Mouse (Mus musculus): ENCODE data around the gene Icam4.
"Not testable (repeated sequence)": the region's sequence is repeated elsewhere in the genome, so short reads cannot be mapped to it uniquely, and the experiment has no call there.

The Icam4 gene

DNA sequence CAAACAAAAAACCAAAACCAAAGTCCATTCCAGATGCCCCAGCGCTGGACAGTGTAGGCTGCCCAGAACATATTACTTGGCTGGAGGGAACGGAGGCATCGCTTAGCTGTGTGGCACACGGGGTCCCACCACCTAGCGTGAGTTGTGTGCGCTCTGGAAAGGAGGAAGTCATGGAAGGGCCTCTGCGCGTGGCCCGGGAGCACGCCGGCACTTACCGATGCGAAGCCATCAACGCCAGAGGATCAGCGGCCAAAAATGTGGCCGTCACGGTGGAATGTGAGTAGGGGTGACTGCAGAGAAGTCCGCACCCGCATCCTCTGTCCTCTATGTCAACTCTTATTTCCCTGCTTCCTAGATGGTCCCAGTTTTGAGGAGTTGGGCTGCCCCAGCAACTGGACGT is 7.0 kb downstream of the Icam4 start:
- DNase-seq (ENCODE audit: low read depth, low spot score) = no peak
- H3K36me3 ChIP-seq (ENCODE audit: control insufficient read depth, insufficient read depth, low read length, poor library complexity, severe bottlenecking) = no peaks in the 10 kb centered on the region; the same call in 1 of the 2 replicates
- no peaks in the 10 kb centered on the region; the same call in 1 of the 2 replicates for H3K27me3 ChIP-seq (ENCODE audit: control insufficient read depth, insufficient read depth, low read length, poor library complexity, severe bottlenecking)

DNA sequence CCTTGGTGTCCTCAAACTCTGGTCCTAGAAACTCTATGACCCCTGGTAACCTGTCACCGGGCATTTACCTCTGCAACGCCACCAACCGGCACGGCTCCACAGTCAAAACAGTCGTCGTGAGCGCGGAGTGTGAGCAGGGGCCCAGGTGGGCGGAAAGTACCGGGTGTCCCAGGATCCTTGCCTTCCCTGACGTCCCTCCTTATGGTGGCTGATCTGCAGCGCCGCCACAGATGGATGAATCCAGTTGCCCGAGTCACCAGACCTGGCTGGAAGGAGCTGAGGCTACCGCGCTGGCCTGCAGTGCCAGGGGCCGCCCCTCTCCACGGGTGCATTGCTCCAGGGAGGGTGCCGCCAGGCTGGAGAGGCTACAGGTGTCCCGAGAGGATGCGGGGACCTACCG is 7.5 kb downstream of the Icam4 start:
- H3K36me3 ChIP-seq (ENCODE audit: control insufficient read depth, insufficient read depth, low read length, poor library complexity, severe bottlenecking) = no peaks in the 10 kb centered on the region; the same call in 1 of the 2 replicates
- H3K27me3 ChIP-seq (ENCODE audit: control insufficient read depth, insufficient read depth, low read length, poor library complexity, severe bottlenecking) = no peaks in the 10 kb centered on the region; the same call in 1 of the 2 replicates
- no peak for DNase-seq (ENCODE audit: low read depth, low spot score)

DNA sequence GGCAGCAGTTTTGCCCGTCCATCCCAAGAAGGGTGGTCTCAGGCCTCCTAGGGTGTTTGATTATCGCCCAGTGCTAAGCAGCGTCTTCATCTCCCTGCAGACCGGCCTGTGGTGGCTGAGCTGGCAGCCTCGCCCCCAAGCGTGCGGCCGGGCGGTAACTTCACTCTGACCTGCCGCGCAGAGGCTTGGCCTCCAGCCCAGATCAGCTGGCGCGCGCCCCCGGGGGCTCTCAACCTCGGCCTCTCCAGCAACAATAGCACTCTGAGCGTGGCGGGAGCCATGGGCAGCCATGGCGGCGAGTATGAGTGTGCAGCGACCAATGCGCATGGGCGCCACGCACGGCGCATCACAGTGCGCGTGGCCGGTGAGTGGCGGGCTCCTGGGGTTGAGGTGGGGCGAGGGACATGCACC is 8.3 kb downstream of the Icam4 start:
- Histone ChIP-seq H3K36me3 (ENCODE audit: control insufficient read depth, insufficient read depth, low read length, poor library complexity, severe bottlenecking) (no peaks in the 10 kb centered on the region; the same call in 1 of the 2 replicates), H3K27me3 (ENCODE audit: control insufficient read depth, insufficient read depth, low read length, poor library complexity, severe bottlenecking) (no peaks in the 10 kb centered on the region; the same call in 1 of the 2 replicates)
- no peak for DNase-seq (ENCODE audit: low read depth, low spot score)

DNA sequence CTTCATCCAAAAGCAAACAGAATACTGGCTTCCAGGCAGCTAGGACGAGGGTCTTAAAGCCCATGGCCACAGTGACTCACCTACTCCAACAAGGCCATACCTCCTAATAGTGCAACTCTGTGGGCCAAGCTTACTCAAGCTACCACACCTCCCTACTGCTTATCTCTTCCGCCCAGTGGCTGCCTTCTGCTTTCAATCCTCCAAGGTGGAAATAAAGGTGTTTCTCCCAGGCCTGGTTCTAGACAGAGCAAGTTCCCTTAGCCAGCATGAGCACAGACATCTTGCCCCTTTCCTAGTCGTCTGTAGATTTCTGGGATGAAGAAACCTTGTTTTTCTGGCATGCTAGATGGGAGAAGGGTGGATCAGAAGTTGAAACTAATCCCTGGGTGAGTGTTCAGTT is 10.6 kb downstream of the Icam4 start:
- Histone ChIP-seq H3K36me3 (ENCODE audit: control insufficient read depth, insufficient read depth, low read length, poor library complexity, severe bottlenecking) (no peaks in the 10 kb centered on the region; the same call in 1 of the 2 replicates), H3K27me3 (ENCODE audit: control insufficient read depth, insufficient read depth, low read length, poor library complexity, severe bottlenecking) (no peaks in the 10 kb centered on the region; the same call in 1 of the 2 replicates)
- no peak for DNase-seq (ENCODE audit: low read depth, low spot score)

DNA sequence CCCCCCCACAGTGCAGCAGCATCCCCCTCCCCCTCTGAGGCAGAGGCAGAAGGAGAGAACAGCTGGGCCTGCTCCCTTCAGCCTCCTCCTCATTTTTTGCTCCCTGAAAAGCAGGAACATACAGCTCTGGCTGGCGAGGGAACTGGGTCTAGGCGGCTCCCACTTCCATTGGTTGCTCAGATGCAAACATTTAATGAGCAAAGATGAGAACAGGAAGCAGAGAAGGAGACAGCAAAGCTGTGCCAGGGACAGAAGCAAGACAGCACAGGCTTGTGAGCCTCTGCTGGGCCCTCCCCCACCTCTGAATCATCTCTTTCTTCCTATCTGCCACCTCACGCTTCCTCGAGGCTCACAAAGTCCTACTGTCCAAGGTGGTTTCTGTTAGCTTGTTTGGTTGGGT is 12.1 kb downstream of the Icam4 start:
- no peak for DNase-seq (ENCODE audit: low read depth, low spot score)
- Histone ChIP-seq H3K36me3 (ENCODE audit: control insufficient read depth, insufficient read depth, low read length, poor library complexity, severe bottlenecking) (no peaks in the 10 kb centered on the region; the same call in 1 of the 2 replicates), H3K27me3 (ENCODE audit: control insufficient read depth, insufficient read depth, low read length, poor library complexity, severe bottlenecking) (no peaks in the 10 kb centered on the region)

DNA sequence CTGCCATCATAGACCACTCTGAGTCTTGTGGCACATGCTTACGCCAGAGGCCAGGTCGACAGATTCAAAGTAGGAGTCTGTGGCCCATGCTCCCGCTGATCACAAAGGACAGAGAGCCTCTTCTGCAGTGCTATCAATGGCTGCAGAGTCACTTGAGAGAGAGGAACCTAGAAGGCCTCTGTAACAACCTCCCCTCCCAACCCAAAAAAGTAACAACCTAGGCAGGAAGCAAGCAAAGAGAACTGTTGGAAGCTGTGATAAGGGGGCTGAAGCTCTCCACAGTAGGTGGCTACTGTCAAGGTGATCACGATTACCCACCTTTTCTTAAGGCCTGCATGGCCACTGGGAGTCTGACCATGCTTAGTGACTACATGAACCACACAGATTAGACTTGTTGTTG is 14.4 kb downstream of the Icam4 start:
- no peaks in the 10 kb centered on the region for H3K27me3 ChIP-seq (ENCODE audit: control insufficient read depth, insufficient read depth, low read length, poor library complexity, severe bottlenecking)
- DNase-seq (ENCODE audit: low read depth, low spot score) = no peak
- no peaks in the 10 kb centered on the region for H3K36me3 ChIP-seq (ENCODE audit: control insufficient read depth, insufficient read depth, low read length, poor library complexity, severe bottlenecking)

DNA sequence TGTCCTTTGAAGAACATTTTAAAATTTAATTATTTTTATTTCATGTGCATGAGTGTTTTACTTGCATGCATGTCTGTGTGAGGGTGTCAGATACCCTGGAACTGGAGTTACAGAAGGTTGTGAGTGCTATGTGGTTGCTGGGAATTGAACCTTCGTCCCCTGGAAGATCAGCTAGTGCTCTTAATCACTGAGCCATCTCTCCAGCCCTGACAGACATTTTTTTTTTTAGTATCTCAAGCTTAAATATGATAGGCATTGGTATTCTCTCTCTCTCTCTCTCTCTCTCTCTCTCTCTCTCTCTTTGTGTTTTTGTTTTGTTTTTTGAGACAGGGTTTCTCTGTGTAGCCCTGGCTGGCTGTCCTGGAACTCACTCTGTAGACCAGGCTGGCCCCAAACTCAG is 15.6 kb downstream of the Icam4 start:
- H3K27me3 ChIP-seq (ENCODE audit: control insufficient read depth, insufficient read depth, low read length, poor library complexity, severe bottlenecking); DNase-seq (ENCODE audit: low read depth, low spot score); H3K36me3 ChIP-seq (ENCODE audit: control insufficient read depth, insufficient read depth, low read length, poor library complexity, severe bottlenecking): not testable (repeated sequence)

DNA sequence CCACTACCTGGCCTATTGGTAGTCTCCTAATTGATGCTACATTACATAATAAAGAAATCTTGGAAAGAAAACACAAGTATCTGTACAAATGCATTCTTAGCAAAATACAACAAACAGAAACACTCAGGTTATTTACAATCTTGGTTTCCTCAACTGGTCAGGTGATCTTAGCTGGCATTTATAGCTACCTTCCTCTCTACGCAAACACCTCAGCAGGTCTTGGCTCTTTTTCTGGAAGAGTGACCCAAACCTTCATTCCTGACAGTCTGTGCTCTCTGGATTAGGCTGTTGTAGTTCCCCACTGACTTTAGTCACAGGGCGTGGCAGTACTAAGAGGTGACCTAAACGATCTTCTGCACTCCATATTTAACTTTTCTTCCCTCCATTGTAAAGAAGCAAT is 16.1 kb downstream of the Icam4 start:
- no peaks in the 10 kb centered on the region for H3K36me3 ChIP-seq (ENCODE audit: control insufficient read depth, insufficient read depth, low read length, poor library complexity, severe bottlenecking)
- no peaks in the 10 kb centered on the region for H3K27me3 ChIP-seq (ENCODE audit: control insufficient read depth, insufficient read depth, low read length, poor library complexity, severe bottlenecking)
- no peak for DNase-seq (ENCODE audit: low read depth, low spot score)

DNA sequence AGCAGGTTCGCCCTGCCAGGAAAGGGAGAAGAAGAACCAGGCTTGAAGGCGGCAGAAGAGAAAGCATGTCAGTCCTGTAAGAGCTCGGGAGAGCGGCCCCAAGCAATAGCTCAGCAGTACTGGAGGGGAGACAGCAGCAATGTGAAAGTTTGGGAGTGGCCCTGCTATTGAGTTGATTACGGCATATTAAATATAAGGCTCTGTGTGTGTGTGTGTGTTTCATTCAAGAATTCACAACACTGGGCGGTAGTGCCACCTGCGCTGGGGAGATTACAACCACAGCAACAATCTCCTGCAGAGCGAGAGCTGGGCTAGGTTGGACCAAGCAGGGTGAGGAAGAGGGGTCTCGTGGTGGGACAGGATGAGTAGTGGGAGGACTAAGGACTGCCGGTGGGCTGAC is 22.4 kb downstream of the Icam4 start:
- Histone ChIP-seq H3K27me3 (ENCODE audit: control insufficient read depth, insufficient read depth, low read length, poor library complexity, severe bottlenecking) (no peaks in the 10 kb centered on the region), H3K36me3 (ENCODE audit: control insufficient read depth, insufficient read depth, low read length, poor library complexity, severe bottlenecking) (no peaks in the 10 kb centered on the region)
- no peak for DNase-seq (ENCODE audit: low read depth, low spot score)

DNA sequence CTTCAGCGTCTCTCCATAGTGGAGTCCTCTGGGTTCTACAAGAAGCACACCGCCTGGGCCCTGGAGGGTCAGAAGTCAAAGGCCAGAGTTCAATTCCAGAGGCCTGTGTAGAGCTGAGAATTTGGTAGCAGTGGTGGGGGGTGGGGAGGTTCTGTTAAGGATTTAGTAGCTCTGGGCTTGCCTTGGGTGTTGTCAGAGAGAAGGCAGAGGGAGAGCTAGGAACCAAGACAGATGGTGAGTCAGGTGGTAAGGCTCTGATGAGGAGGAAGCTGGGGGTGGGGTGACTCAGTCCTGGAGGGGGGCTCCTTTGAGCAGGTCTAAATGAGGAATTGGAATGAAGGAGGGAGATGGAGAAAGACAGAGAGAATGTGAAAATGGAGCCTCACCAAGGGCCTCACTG is 33.8 kb downstream of the Icam4 start:
- Histone ChIP-seq H3K36me3 (ENCODE audit: control insufficient read depth, insufficient read depth, low read length, poor library complexity, severe bottlenecking) (peaks cover 10% of the 10 kb centered on the region; the same call in 1 of the 2 replicates), H3K27me3 (ENCODE audit: control insufficient read depth, insufficient read depth, low read length, poor library complexity, severe bottlenecking) (no peaks in the 10 kb centered on the region)
- no peak for DNase-seq (ENCODE audit: low read depth, low spot score)

DNA sequence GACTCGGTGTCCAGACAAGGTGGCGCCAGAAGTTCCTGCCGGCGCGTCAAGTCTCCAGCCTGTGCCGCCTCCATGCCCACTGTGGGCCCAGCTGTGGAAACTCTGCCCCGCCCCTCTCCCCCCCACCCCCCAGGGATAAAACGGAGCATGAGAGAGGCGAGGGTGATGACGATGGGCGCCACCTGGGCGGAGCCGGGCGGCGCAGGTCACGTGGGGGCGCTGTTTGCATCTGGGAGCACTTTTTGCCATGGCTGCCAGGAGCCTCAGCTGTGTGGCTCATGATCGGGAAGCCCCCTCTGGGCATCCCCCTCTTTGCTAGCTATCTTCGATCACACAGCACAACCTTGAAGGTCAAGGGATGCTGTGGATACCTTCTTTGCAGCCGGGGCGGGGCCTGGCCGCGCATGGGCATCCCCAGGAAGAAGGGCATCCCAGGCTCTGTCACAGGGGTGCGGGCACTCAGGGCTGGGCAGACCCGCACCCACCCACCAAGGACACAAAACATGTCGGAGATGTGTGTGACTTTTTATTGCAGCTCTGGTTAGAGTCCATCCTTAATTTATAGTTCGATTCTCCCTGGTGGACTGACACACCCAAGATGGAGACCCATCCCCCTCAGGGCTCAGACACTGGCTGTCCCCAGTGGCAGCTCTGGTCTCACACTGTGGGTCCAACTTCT is 38.0 kb downstream of the Icam4 start, which contains the start of gene Zglp1:
TSS of gene Zglp1 (minus strand) at position 88 of the 679 bp plus-strand sequence.
- no peak for DNase-seq (ENCODE audit: low read depth, low spot score)
- Histone ChIP-seq H3K36me3 (ENCODE audit: control insufficient read depth, insufficient read depth, low read length, poor library complexity, severe bottlenecking) (peaks cover 10% of the 10 kb centered on the region; the same call in 1 of the 2 replicates), H3K27me3 (ENCODE audit: control insufficient read depth, insufficient read depth, low read length, poor library complexity, severe bottlenecking) (no peaks in the 10 kb centered on the region)

DNA sequence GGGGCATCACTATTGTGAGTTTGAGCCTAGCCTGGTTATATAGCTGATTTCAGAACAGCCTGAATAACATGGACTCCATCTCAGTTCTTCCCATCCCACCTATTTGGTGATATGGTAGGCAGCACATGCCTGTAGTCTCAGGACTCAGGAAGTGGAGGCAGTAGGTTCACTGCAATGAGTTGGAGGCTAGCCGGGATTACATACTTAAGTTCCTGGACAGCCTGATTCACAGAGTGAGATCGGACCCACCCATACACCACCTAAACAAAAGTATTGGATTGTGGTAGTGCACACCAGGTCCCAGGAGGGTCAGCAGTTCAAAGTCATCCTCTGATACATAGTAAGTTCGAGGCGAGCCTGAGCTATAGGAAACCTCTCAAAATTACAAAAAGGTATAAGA is 43.5 kb downstream of the Icam4 start:
- Histone ChIP-seq H3K36me3 (ENCODE audit: control insufficient read depth, insufficient read depth, low read length, poor library complexity, severe bottlenecking) (peaks cover 2% of the 10 kb centered on the region; the same call in 1 of the 2 replicates), H3K27me3 (ENCODE audit: control insufficient read depth, insufficient read depth, low read length, poor library complexity, severe bottlenecking) (no peaks in the 10 kb centered on the region)
- DNase-seq (ENCODE audit: low read depth, low spot score) = no peak

DNA sequence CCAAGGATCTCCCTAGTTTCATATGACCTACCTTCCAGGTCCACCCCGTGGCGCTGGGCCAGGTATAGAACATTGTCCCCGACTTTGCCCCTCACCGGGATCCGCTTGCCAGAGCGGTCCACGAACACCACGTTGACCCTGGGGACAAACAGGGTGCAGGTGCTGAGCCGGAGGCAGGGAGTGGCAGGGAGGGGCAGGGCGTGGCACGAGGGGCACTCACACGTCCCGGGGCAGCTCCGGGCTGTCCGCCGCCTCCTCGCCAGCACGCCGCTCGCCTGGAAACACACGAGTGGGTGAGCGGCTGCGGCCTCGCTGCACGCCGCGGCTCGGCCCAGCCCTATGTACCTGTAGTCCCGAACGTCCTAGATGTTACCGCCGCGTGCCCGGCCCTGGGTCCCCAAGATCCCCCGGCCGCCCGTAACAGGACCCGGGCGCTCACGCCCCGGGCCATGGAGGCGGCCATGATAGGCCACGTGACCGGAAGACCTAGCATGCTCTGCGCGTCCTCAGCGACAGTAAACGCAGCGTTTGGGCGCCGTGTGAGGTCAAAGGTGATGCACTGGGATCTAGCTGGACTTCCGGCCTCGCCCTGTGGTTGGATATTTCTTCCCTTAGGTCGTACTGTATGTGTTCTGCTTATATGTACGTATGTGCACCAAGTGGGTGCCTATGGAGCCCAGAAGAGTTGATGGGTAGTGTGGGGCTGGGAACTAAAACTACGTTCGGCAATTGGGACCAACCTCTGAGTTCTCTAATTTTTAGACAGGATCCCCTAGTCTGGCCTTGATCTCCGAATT is 44.1 kb downstream of the Icam4 start, which contains the start of the genes Gm49373 and Fdx1l:
TSS of gene Gm49373 (minus strand) at position 53 of the 797 bp plus-strand sequence.
TSS of gene Fdx1l (minus strand) at position 571 of the 797 bp plus-strand sequence.
- Histone ChIP-seq H3K36me3 (ENCODE audit: control insufficient read depth, insufficient read depth, low read length, poor library complexity, severe bottlenecking) (peaks cover 2% of the 10 kb centered on the region; the same call in 1 of the 2 replicates), H3K27me3 (ENCODE audit: control insufficient read depth, insufficient read depth, low read length, poor library complexity, severe bottlenecking) (no peaks in the 10 kb centered on the region)
- peak; percentile 87 for DNase-seq (ENCODE audit: low read depth, low spot score)

DNA sequence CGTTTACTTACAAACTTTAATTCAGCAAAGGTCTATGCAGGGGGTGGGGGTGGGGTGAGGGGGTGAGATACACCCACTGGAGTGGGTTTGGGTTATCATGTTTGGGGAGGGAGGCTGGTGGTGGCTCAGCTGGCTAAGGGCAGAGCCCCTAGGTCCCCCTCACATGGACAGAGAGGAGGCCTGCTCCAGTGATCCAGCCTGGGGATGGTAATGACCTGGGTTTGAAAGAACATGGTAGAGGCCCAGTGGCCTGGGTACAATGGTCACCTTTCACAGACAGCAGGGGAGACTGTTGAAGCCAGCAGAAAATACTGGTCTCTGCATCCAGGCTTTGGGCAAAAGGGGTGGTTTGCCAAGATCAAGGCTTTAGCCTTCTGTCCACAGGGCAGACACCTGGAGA is 45.0 kb downstream of the Icam4 start:
- H3K27me3 ChIP-seq (ENCODE audit: control insufficient read depth, insufficient read depth, low read length, poor library complexity, severe bottlenecking) = no peaks in the 10 kb centered on the region
- DNase-seq (ENCODE audit: low read depth, low spot score) = no peak
- peaks cover 2% of the 10 kb centered on the region for H3K36me3 ChIP-seq (ENCODE audit: control insufficient read depth, insufficient read depth, low read length, poor library complexity, severe bottlenecking)

DNA sequence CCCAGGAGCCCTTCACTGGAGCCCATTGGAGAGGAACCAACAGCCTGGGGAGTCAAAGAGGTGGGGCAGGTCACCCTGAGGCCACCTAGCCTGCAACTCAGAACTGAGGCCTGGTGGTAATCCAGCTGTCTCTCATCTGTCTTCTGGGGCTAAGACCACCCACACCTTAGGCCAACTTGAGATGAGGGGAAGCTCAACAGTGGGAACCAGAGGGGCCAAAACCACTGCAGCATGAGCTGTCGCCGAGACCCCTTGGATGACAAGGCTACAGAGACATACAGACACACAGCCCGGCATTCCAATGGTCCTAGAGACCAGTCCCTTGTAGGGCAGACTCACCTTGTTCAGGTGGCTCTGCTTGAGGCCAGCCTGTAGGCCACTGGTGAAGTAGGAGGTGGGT is 46.5 kb downstream of the Icam4 start:
- no peaks in the 10 kb centered on the region for H3K27me3 ChIP-seq (ENCODE audit: control insufficient read depth, insufficient read depth, low read length, poor library complexity, severe bottlenecking)
- peaks cover 11% of the 10 kb centered on the region for H3K36me3 ChIP-seq (ENCODE audit: control insufficient read depth, insufficient read depth, low read length, poor library complexity, severe bottlenecking)
- DNase-seq (ENCODE audit: low read depth, low spot score) = no peak

All from splenic B cell, adult 2 months (primary cell).